Comparison of ENCODE assay signal across 21 mouse cellular contexts in the genomic region with DNA sequence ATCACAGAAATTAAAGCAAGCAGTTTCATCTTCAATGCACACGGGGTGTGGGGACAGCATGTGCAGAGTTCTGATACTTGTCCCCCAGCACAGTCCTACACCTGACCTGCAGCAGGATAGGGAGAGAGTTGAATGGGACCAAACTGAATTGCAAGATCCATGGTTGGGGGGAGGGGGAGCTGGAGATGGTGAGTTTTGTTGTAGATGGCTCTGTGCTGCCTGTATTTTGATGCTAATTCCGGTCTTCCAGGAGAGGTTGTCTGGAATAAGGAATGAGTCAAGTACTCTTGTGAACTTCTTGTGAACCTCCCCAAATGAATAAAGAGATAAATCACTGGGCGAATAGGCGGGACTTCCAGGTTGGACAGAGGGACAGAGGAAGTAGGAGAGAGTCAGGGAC.
A peak's percentile ranks its signal among the peaks of the same experiment; 100 is the strongest.
DNase-seq lines count a peak whose midpoint lies in the region; ATAC-seq and TF ChIP-seq lines count a peak whose summit lies in the region.
"Had no signal": no experiment of that assay in that cellular context is flagged by ENCODE, and none has a peak within 500 bp of the region (broad histone marks: within the 10 kb centered on the region; RNA-seq: fewer than 3 reads in every experiment).

No protein-coding gene starts in this region.

- peak; percentile 48; the same call in 1 of the 2 replicates for TF ChIP-seq EP300 in ES-Bruce4 (IDR thresholded peaks at IDR 0.05; ENCODE audit: insufficient read depth, low read depth, low read length)

- WGBS in hindbrain, embryonic 11.5 days = 68% methylated on average over 4 of the region's 4 CpGs
- WGBS in hindbrain, embryonic 14.5 days = 58% methylated on average over 4 of the region's 4 CpGs
- WGBS in forebrain, embryonic 15.5 days = 71% methylated on average over 4 of the region's 4 CpGs

- H3K27ac ChIP-seq in hindbrain, embryonic 11.5 days (ENCODE audit: low read depth, low read length) = no peak overlapping the region
- no peak overlapping the region for H3K27ac ChIP-seq in hindbrain, embryonic 14.5 days
- H3K27ac ChIP-seq in ES-Bruce4 (ENCODE audit: insufficient read depth, low read length) = no peak overlapping the region
- no peak overlapping the region for H3K27ac ChIP-seq in ES-E14 (ENCODE audit: insufficient read depth, low read depth, low read length, poor library complexity, severe bottlenecking)
- H3K27ac ChIP-seq in forebrain, embryonic 15.5 days (replicated peaks) = no peak overlapping the region
- H3K27ac ChIP-seq: embryonic facial prominence, embryonic 13.5 days; forebrain, embryonic 12.5 days; hindbrain, embryonic 13.5 days; intestine, embryonic 15.5 days had no signal

- no peak overlapping the region for H3K4me3 ChIP-seq in hindbrain, embryonic 11.5 days (ENCODE audit: low read depth, low read length)
- no peak overlapping the region for H3K4me3 ChIP-seq in hindbrain, embryonic 14.5 days (replicated peaks; ENCODE audit: low read length)
- H3K4me3 ChIP-seq in ES-Bruce4 (ENCODE audit: low read depth, low read length) (no peak overlapping the region), ES-E14 (ENCODE audit: insufficient read depth in 1 of 2, low read depth in 1 of 2, low read length in 2 of 2, poor library complexity in 1 of 2, severe bottlenecking in 1 of 2) (peak overlapping the region in 1 of 2 experiments; percentile 9; a peak in 2 of 4 replicates)
- no peak overlapping the region for H3K4me3 ChIP-seq in forebrain, embryonic 15.5 days
- H3K4me3 ChIP-seq: embryonic facial prominence, embryonic 13.5 days; forebrain, embryonic 12.5 days; heart, embryonic 12.5 days; hindbrain, embryonic 13.5 days; intestine, embryonic 15.5 days had no signal

- H3K9ac ChIP-seq in hindbrain, embryonic 11.5 days (ENCODE audit: low read depth, low read length) = no peak overlapping the region
- H3K9ac ChIP-seq in hindbrain, embryonic 14.5 days = no peak overlapping the region
- no peak overlapping the region for H3K9ac ChIP-seq in ES-Bruce4 (ENCODE audit: low read depth, poor library complexity, severe bottlenecking)
- no peak overlapping the region for H3K9ac ChIP-seq in ES-E14 (ENCODE audit: insufficient read depth, low read depth, low read length, poor library complexity, severe bottlenecking)
- no peak overlapping the region for H3K9ac ChIP-seq in forebrain, embryonic 15.5 days (replicated peaks)
- H3K9ac ChIP-seq: embryonic facial prominence, embryonic 13.5 days; forebrain, embryonic 12.5 days; forebrain, postnatal 0 days; heart, embryonic 12.5 days; hindbrain, embryonic 13.5 days; intestine, embryonic 15.5 days had no signal

- H3K36me3 ChIP-seq in hindbrain, embryonic 11.5 days (ENCODE audit: control insufficient read depth, insufficient read depth, low read length) = no peaks in the 10 kb centered on the region
- no peaks in the 10 kb centered on the region for H3K36me3 ChIP-seq in hindbrain, embryonic 14.5 days (replicated peaks; ENCODE audit: control insufficient read depth, insufficient read depth)
- H3K36me3 ChIP-seq in ES-Bruce4 (ENCODE audit: control insufficient read depth, insufficient read depth, low read length, poor library complexity, severe bottlenecking) (no peaks in the 10 kb centered on the region), ES-E14 (ENCODE audit: control insufficient read depth, insufficient read depth, low read length, poor library complexity, severe bottlenecking) (no peaks in the 10 kb centered on the region)
- no peaks in the 10 kb centered on the region for H3K36me3 ChIP-seq in forebrain, embryonic 15.5 days
- H3K36me3 ChIP-seq: embryonic facial prominence, embryonic 13.5 days; forebrain, embryonic 12.5 days; heart, embryonic 12.5 days; hindbrain, embryonic 13.5 days; intestine, embryonic 15.5 days had no signal

- no peaks in the 10 kb centered on the region for H3K9me3 ChIP-seq in hindbrain, embryonic 11.5 days (ENCODE audit: control insufficient read depth, low read length)
- H3K9me3 ChIP-seq in hindbrain, embryonic 14.5 days (ENCODE audit: control insufficient read depth, low read length) = no peaks in the 10 kb centered on the region
- H3K9me3 ChIP-seq in ES-Bruce4 (replicated peaks; ENCODE audit: control insufficient read depth, insufficient read depth, low read length, poor library complexity, severe bottlenecking) (no peaks in the 10 kb centered on the region), ES-E14 (ENCODE audit: control insufficient read depth, insufficient read depth, low read depth, low read length) (no peaks in the 10 kb centered on the region)
- no peaks in the 10 kb centered on the region for H3K9me3 ChIP-seq in forebrain, embryonic 15.5 days
- H3K9me3 ChIP-seq: embryonic facial prominence, embryonic 13.5 days; forebrain, embryonic 12.5 days; heart, embryonic 12.5 days; intestine, embryonic 15.5 days had no signal

- H3K4me1 ChIP-seq in hindbrain, embryonic 11.5 days (replicated peaks; ENCODE audit: control insufficient read depth, insufficient read depth, low read length) = no peaks in the 10 kb centered on the region
- no peaks in the 10 kb centered on the region for H3K4me1 ChIP-seq in hindbrain, embryonic 14.5 days (replicated peaks; ENCODE audit: control insufficient read depth, insufficient read depth, low read length)
- H3K4me1 ChIP-seq in ES-Bruce4 (ENCODE audit: control insufficient read depth, insufficient read depth, low read length) (peaks cover 2% of the 10 kb centered on the region), ES-E14 (ENCODE audit: control insufficient read depth in 2 of 2, insufficient read depth in 2 of 2, low read length in 2 of 2, poor library complexity in 1 of 2) (peaks cover 6% of the 10 kb centered on the region in 2 experiments; a peak in 2 of 4 replicates)
- 0 out of 2 replicates have a peak, but pooled peaks cover 2% of the 10 kb centered on the region for H3K4me1 ChIP-seq in forebrain, embryonic 15.5 days
- H3K4me1 ChIP-seq: embryonic facial prominence, embryonic 13.5 days; forebrain, embryonic 12.5 days; heart, embryonic 12.5 days; hindbrain, embryonic 13.5 days; intestine, embryonic 15.5 days had no signal

- no peak for TF ChIP-seq POLR2A in ES-Bruce4 (IDR thresholded peaks at IDR 0.05; ENCODE audit: insufficient read depth, low read length)

- DNase-seq in hindbrain, embryonic 11.5 days (ENCODE audit: low spot score) = no peak
- no peak for DNase-seq in hindbrain, embryonic 14.5 days (ENCODE audit: low spot score)
- peak; percentile 85 for DNase-seq in ES-E14 (ENCODE audit: low read depth, low spot score)
- DNase-seq in mesoderm, embryonic 11.5 days (ENCODE audit: low read depth, low spot score) = peak; percentile 6
- DNase-seq in layer of hippocampus, postnatal 25 days (ENCODE audit: extremely low spot score in 1 of 2, low spot score in 1 of 2) = no peak
- DNase-seq: adrenal gland, postnatal 14 days; cerebellum, adult 11-12 months; cerebellum, adult 9-10 months; cerebellum, postnatal 36 days; forebrain, postnatal 0 days; gastrocnemius, postnatal 14 days; heart, postnatal 4 days; kidney, adult 18-20 months had no signal

- H3K27me3 ChIP-seq in hindbrain, embryonic 11.5 days (ENCODE audit: control insufficient read depth, insufficient read depth, low read length) = no peaks in the 10 kb centered on the region
- H3K27me3 ChIP-seq in hindbrain, embryonic 14.5 days (ENCODE audit: control insufficient read depth, insufficient read depth, low read length) = no peaks in the 10 kb centered on the region
- no peaks in the 10 kb centered on the region; the same call in 1 of the 2 replicates for H3K27me3 ChIP-seq in ES-Bruce4 (ENCODE audit: control insufficient read depth, insufficient read depth, low read length, poor library complexity, severe bottlenecking)
- no peaks in the 10 kb centered on the region for H3K27me3 ChIP-seq in forebrain, embryonic 15.5 days
- H3K27me3 ChIP-seq: embryonic facial prominence, embryonic 13.5 days; forebrain, embryonic 12.5 days; heart, embryonic 12.5 days; hindbrain, embryonic 13.5 days; intestine, embryonic 15.5 days had no signal

- peak; percentile 68 for ATAC-seq in hindbrain, embryonic 11.5 days (ENCODE audit: low FRiP score)
- no peak for ATAC-seq in hindbrain, embryonic 14.5 days (ENCODE audit: low FRiP score)
- ATAC-seq in forebrain, embryonic 15.5 days (replicated peaks) = no peak
- ATAC-seq: activated CD4-positive, CD25-positive, alpha-beta regulatory T cell, adult 4 months; forebrain, postnatal 0 days; intestine, embryonic 15.5 days had no signal

- in situ Hi-C loops in ES-E14 (cut with MboI; ENCODE audit: low sequenced_read_pairs in 2 of 2, unreplicated experiment in 2 of 2) = no loop called here

- H3K4me2 ChIP-seq in hindbrain, embryonic 11.5 days (replicated peaks; ENCODE audit: low read depth, low read length) = no peak overlapping the region
- H3K4me2 ChIP-seq in hindbrain, embryonic 14.5 days (replicated peaks) = no peak overlapping the region
- H3K4me2 ChIP-seq in forebrain, embryonic 15.5 days (replicated peaks) = no peak overlapping the region
- H3K4me2 ChIP-seq: embryonic facial prominence, embryonic 13.5 days; forebrain, embryonic 12.5 days; heart, embryonic 12.5 days; hindbrain, embryonic 13.5 days; intestine, embryonic 15.5 days had no signal

- no peak for TF ChIP-seq CTCF in ES-Bruce4 (IDR thresholded peaks at IDR 0.05; ENCODE audit: low read depth, low read length)

TF ChIP-seq in ES-E14, 5 proteins besides CTCF, POLR2A, EP300 and RAD21:
- TF ChIP-seq CHD2 (IDR thresholded peaks at IDR 0.05; ENCODE audit: low read depth, low read length) (peak; percentile 70), HCFC1 (IDR thresholded peaks at IDR 0.05; ENCODE audit: borderline replicate concordance, insufficient read depth, low read length) (no peak)

Comparison
In these comparisons a context has a peak if more than half of its experiments do, and no peak if none do; other contexts are left out.
1. DNase-seq: peak in ES-E14 (single experiment) and mesoderm, embryonic 11.5 days (single experiment); none in hindbrain, embryonic 11.5 days (single experiment), hindbrain, embryonic 14.5 days (single experiment) and layer of hippocampus, postnatal 25 days (0 of 2).